Mouse (Mus musculus): ENCODE measurements around the gene 4931406P16Rik. TPM values are rescaled to one million over a fixed set of nuclear protein-coding genes. Genes with fewer than 3 reads are reported as not detected.
A peak's percentile ranks its signal among the peaks of the same experiment; 100 is the strongest.
"Not testable (repeated sequence)": the region's sequence is repeated elsewhere in the genome, so short reads cannot be mapped to it uniquely, and the experiment has no call there.

4931406P16Rik gene
- polyA plus RNA-seq, 1 experiment from 2014 or later: 37.2 TPM

DNA sequence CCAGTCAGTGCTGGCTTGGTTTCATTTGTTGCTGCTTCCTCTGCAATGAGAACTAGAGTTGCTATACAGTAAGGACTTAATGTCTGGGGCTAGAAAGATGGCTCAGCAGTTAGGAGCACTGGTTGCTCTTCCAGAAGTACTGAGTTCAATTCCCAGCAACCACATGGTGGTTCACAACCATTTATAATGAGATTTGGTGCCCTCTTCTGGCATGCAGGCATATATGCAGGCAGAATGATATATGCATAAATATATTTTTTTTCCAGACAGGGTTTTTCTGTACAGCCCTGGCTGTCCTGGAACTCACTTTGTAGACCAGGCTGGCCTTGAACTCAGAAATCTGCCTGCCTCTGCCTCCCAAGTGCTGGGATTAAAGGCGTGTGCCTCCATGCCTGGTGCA, 23.2 kb upstream of the 4931406P16Rik start:
- not testable (repeated sequence) for H3K27ac ChIP-seq; H3K4me1 ChIP-seq; H3K4me2 ChIP-seq (replicated peaks); H3K9me3 ChIP-seq; ATAC-seq (ENCODE audit: low FRiP score, low read depth); H3K4me3 ChIP-seq; H3K9ac ChIP-seq; H3K27me3 ChIP-seq (replicated peaks)
- H3K36me3 ChIP-seq: peaks cover 15% of the 10 kb centered on the region
- 91% methylated on average over 1 of the region's 1 CpGs for WGBS

DNA sequence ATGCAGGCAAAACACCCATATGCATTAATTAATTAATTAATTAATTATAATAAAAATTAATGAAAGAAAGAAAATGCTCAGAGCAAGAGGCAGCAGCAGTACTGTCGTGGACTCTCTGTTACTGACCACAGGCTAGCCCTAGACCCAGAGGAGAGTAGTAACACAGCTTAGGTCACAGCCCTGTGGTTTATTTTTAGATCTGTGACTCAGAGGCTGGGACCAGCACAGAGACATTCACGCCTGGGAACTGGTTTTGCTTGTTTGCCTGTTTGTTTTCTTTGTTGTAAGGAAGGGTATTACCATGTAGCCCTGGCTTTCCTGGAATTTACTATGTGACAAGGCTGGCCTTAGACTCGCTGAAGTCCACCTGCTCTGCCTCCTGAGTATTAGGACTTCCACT, 14.1 kb upstream of the 4931406P16Rik start:
- ATAC-seq (ENCODE audit: low FRiP score, low read depth): no peak
- no peak overlapping the region for H3K4me3 ChIP-seq
- H3K36me3 ChIP-seq: no peaks in the 10 kb centered on the region
- no peaks in the 10 kb centered on the region for H3K27me3 ChIP-seq (replicated peaks)
- no peak overlapping the region for H3K27ac ChIP-seq
- no peaks in the 10 kb centered on the region for H3K4me1 ChIP-seq
- no peak overlapping the region for H3K4me2 ChIP-seq (replicated peaks)
- WGBS: 62% methylated on average over 3 of the region's 3 CpGs
- peaks cover 8% of the 10 kb centered on the region for H3K9me3 ChIP-seq
- no peak overlapping the region for H3K9ac ChIP-seq

DNA sequence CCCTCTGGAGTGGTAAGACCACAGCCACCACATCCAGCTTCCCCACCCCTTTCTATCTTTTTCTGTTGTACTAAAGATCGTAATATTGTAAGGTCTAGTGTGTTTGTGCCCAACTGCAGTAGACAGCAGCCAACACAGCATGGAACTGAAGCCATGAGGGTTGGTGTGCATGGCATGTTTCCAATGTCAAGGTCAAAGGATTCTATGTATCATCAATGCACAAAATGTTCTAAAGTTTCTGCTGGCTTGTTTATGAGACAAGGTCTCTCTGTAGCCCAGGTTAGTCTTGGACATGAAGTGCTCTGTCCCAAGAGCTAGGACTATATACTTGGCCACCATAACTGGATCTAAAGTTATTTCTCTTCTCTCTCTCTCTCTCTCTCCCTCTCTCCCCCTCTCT, 11.5 kb upstream of the 4931406P16Rik start:
- Histone ChIP-seq H3K9me3 (peaks cover 8% of the 10 kb centered on the region), H3K4me3 (no peak overlapping the region), H3K36me3 (no peaks in the 10 kb centered on the region), H3K27ac (no peak overlapping the region), H3K9ac (no peak overlapping the region), H3K4me2 (replicated peaks) (no peak overlapping the region), H3K27me3 (replicated peaks) (no peaks in the 10 kb centered on the region), H3K4me1 (peaks cover 4% of the 10 kb centered on the region)
- ATAC-seq (ENCODE audit: low FRiP score, low read depth): no peak
- 94% methylated on average over 1 of the region's 1 CpGs for WGBS

DNA sequence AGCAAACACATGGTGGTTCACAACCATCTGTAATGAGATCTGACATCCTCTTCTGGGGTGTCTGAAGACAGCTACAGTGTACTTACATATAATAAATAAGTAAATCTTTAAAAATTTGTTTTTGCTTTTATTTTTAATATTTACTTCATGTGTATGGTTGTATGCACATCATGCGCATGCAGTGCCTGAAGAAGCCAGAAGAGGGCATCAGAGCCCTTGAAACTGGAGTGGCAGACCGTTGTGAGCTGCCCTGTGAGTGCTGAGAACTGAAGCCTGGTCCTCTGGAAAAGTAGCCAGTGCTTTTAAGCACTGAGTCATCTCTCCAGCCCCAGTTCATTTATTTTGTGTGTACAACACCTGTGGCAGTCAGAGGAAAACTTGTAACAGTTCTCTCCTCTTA, 10.7 kb upstream of the 4931406P16Rik start:
- Histone ChIP-seq H3K4me3 (no peak overlapping the region), H3K27ac (no peak overlapping the region), H3K27me3 (replicated peaks) (no peaks in the 10 kb centered on the region), H3K36me3 (no peaks in the 10 kb centered on the region), H3K9me3 (peaks cover 8% of the 10 kb centered on the region), H3K4me2 (replicated peaks) (no peak overlapping the region), H3K4me1 (peaks cover 5% of the 10 kb centered on the region), H3K9ac (no peak overlapping the region)
- 90% methylated on average over 2 of the region's 2 CpGs for WGBS
- no peak for ATAC-seq (ENCODE audit: low FRiP score, low read depth)

DNA sequence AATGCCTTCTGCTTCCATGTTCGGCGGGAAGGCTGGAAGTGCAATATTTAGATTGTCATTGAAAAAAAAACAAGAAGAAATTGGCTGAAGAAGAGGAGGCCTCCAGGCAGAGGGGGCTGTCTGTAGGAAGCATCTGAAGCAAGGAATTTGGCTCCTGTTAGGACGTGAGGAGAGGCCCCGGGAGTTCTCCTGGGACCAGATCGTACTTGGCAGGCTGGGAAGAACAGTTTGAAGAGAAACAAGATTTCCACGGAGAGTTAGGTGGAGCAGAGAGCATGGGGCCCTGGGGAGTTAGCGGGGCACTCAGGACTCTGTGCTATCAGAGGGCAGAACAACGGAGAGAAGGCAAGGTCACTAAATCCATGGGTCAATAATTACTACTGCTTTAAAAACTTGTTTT, 10.0 kb upstream of the 4931406P16Rik start:
- Histone ChIP-seq H3K4me1 (peaks cover 5% of the 10 kb centered on the region), H3K27me3 (replicated peaks) (no peaks in the 10 kb centered on the region), H3K9me3 (peaks cover 8% of the 10 kb centered on the region), H3K4me2 (replicated peaks) (no peak overlapping the region), H3K36me3 (no peaks in the 10 kb centered on the region), H3K4me3 (no peak overlapping the region), H3K27ac (no peak overlapping the region), H3K9ac (no peak overlapping the region)
- ATAC-seq (ENCODE audit: low FRiP score, low read depth): no peak
- whole genome bisulfite sequencing: 83% methylated on average over 8 of the region's 8 CpGs

DNA sequence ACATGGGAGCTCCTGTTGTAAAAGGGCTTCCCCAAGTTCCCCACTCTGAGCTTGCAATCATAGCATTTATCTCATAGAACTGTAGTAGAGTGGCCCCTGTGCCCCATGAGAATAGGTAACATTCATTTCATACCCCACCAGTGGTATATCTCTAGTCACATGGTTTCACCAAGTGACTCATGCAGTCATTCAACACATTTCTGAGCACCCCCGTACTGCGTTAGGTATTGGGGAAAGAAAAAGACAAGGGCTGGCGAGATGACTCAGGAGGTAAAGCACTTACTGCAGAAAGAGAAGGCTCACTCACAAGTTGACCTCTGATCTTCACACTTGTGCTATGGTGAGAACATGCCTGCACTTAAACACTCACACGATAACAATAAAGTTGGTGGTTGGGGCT, 8.6 kb upstream of the 4931406P16Rik start:
- no peaks in the 10 kb centered on the region for H3K27me3 ChIP-seq (replicated peaks)
- no peak overlapping the region for H3K27ac ChIP-seq
- H3K4me2 ChIP-seq (replicated peaks): no peak overlapping the region
- H3K9ac ChIP-seq: no peak overlapping the region
- H3K4me1 ChIP-seq: peaks cover 5% of the 10 kb centered on the region
- H3K9me3 ChIP-seq: peaks cover 8% of the 10 kb centered on the region
- no peak overlapping the region for H3K4me3 ChIP-seq
- 94% methylated on average over 4 of the region's 4 CpGs for WGBS
- no peaks in the 10 kb centered on the region for H3K36me3 ChIP-seq
- ATAC-seq (ENCODE audit: low FRiP score, low read depth): no peak

DNA sequence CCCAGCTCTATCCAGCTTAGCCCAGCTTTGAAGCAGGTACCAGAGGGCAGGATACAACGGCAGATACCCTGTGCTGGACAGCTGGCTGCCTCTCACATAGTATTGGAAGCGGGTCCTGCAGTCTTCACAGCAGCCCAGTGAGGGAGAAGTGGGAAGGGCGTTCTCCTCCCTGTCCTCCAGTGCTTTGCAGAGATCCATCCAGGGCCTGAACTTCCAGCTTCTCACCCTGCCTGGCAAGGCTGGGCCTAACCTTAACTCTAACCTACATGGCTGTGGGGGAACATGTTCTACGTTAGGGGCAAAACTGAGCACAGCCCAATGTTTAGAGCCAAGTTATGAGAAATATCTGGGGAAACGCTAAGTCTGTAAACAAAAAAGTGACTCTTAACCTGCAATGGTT, 7.8 kb upstream of the 4931406P16Rik start:
- 79% methylated on average over 5 of the region's 5 CpGs for WGBS
- H3K27ac ChIP-seq: no peak overlapping the region

DNA sequence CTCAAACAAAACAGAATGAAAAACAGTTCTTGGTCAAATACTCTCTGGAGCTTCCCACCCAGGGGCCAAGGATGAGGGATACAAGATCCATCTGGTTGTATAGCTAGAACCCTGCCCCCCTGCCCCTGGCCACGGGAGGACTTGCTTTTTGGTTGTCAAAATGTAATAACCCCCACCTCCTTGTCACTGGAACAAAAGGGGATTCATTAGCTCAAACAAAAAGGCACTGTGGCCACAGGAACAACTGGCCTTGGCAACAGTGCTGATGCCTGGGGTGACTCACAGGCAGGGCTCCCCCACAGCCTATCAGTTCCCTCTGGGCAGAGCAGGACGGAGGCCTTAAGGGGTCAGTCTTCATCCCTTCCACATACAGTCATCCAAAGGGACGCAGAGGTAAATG, 6.6 kb upstream of the 4931406P16Rik start:
- no peak for ATAC-seq (ENCODE audit: low FRiP score, low read depth)
- H3K4me2 ChIP-seq (replicated peaks): no peak overlapping the region
- no peaks in the 10 kb centered on the region for H3K36me3 ChIP-seq
- no peak overlapping the region for H3K4me3 ChIP-seq
- no peaks in the 10 kb centered on the region for H3K27me3 ChIP-seq (replicated peaks)
- no peak overlapping the region for H3K27ac ChIP-seq
- WGBS: 32% methylated on average over 3 of the region's 3 CpGs
- no peak overlapping the region for H3K9ac ChIP-seq
- peaks cover 8% of the 10 kb centered on the region for H3K9me3 ChIP-seq
- H3K4me1 ChIP-seq: peaks cover 5% of the 10 kb centered on the region

More for the DNA sequence above, 7.8 kb upstream of the 4931406P16Rik start:
- Histone ChIP-seq H3K9me3 (peaks cover 8% of the 10 kb centered on the region), H3K4me1 (peaks cover 5% of the 10 kb centered on the region), H3K27me3 (replicated peaks) (no peaks in the 10 kb centered on the region), H3K4me2 (replicated peaks) (no peak overlapping the region), H3K4me3 (no peak overlapping the region), H3K36me3 (no peaks in the 10 kb centered on the region), H3K9ac (no peak overlapping the region)
- no peak for ATAC-seq (ENCODE audit: low FRiP score, low read depth)

DNA sequence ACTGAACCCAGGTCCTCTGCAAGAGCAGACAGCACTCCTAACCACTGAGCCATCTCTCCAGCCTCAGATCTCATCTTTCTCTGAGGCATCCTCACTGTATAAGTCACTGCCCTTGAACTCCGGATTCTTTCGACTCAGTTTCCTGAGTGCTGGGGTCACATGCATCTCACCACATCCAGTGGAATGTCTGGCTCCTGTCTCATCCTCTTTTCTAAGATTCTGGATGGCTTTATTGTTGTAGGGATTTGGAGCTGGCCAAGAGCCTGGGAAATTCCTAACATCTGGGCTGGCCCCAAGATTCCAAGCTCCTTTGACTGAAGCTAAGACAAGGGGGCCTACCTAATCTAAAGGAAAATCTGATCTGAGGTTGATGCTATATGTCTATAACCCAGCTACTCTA, 5.8 kb upstream of the 4931406P16Rik start:
- peaks cover 1% of the 10 kb centered on the region for H3K9me3 ChIP-seq
- no peak overlapping the region for H3K4me2 ChIP-seq (replicated peaks)
- H3K27ac ChIP-seq: no peak overlapping the region
- H3K9ac ChIP-seq: no peak overlapping the region
- H3K4me3 ChIP-seq: no peak overlapping the region
- H3K36me3 ChIP-seq: no peaks in the 10 kb centered on the region
- no peaks in the 10 kb centered on the region for H3K27me3 ChIP-seq (replicated peaks)
- no peak for ATAC-seq (ENCODE audit: low FRiP score, low read depth)
- peaks cover 5% of the 10 kb centered on the region for H3K4me1 ChIP-seq
- 98% methylated on average over 2 of the region's 2 CpGs for WGBS

DNA sequence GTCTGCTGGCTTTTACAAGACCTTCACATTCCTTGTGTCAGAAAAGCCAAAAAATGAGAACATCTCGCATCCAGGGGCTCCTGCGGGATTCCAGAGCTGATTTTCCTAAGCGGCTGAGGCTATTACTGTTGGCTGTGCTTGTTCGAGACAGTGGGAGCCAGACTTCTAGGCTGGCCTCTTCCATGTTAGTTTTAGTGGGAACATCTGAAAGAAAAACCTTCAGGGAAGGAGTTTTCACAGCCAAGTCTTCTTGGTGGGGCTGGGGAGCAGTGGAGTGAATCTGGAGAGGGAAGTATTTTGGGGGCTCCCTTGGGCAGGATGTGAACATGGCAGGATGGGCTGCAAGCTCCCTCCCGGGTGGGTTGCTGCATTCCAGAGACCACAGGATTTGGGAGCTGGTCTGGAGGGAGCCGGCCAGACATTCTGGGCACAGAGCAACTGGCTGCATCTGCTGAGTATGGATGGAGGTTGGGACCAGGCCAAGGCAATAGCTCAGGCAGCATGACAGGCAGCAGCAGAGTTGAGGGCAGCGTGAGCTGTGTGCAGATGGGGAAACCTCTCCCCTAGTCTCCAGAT, 4.6 kb upstream of the 4931406P16Rik start:
- H3K9ac ChIP-seq: no peak overlapping the region
- no peaks in the 10 kb centered on the region for H3K9me3 ChIP-seq
- ATAC-seq (ENCODE audit: low FRiP score, low read depth): no peak
- 64% methylated on average over 7 of the region's 7 CpGs for WGBS
- H3K4me2 ChIP-seq (replicated peaks): no peak overlapping the region
- no peak overlapping the region for H3K4me3 ChIP-seq
- H3K4me1 ChIP-seq: peaks cover 5% of the 10 kb centered on the region
- no peak overlapping the region for H3K27ac ChIP-seq
- no peaks in the 10 kb centered on the region for H3K36me3 ChIP-seq
- no peaks in the 10 kb centered on the region for H3K27me3 ChIP-seq (replicated peaks)

DNA sequence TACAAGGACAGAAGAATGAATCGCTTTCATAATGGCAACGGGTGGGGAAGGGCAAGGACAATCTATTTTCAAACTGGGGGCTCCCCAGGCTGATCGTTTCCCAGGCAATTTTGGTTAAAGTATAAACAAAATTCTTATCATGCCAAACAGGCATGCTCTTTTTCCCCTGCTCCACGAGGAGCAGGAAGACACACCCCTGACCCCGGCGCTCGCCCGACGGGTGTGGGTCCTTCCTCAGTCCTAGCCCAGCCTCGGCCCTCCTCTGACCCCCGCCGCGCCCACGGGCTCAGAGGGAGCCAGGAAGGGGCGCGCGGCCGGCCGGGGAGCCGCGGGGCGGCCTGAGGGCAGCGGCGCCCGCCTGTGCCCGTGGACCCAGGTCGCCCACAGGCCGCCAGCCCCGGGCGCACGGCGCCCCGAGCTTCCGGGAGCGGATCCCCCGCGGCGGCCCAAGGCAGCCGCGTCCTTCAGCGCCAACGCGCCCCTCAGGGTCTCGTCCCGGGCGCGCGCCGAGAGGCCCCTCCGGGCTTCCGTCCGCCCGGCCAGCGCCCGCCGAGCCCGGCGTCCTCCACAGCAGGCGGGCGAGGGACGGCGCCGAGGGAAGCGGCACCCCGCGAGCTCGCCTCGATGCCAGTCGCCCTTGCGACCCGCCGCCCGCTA, 437 bp downstream of the 4931406P16Rik start:
- ATAC-seq (ENCODE audit: low FRiP score, low read depth): peak; percentile 89
- H3K27ac ChIP-seq: peak overlapping the region; percentile 69
- H3K27me3 ChIP-seq (replicated peaks): no peaks in the 10 kb centered on the region
- H3K9me3 ChIP-seq: no peaks in the 10 kb centered on the region
- no peaks in the 10 kb centered on the region for H3K36me3 ChIP-seq
- peaks cover 6% of the 10 kb centered on the region; the same call in 1 of the 2 replicates for H3K4me1 ChIP-seq
- H3K4me2 ChIP-seq (replicated peaks): peak overlapping the region; percentile 82
- peak overlapping the region; percentile 91 for H3K4me3 ChIP-seq
- H3K9ac ChIP-seq: peak overlapping the region; percentile 98
- WGBS: under 1% methylated on average over 71 of the region's 73 CpGs

DNA sequence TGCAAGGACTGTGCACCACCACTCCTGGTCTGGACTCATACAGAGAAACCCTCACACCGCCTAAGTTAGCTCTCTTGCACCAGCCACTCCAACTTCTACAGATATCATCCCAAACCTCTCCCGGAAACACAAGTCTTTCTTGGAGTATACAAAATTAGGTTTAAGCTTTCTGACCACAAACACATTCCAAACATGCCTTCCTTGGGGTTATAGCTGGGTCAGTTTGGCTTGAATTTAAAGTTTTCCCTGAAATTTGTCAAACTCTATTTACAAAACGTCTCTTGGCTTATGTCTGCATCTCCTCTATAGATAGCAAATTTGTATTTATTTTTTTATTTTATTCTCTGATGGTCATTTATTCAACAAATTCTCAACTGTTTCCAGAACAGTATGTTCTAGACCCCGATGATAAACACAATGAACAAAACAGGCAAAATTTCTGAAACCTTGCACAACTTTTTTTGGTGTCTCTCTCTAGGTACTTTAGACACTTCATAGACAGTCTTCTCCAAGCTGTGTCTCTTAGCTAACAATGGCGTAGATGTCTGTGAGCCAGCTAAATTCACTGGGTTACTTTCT, 4.1 kb downstream of the 4931406P16Rik start:
- 90% methylated on average over 5 of the region's 5 CpGs for WGBS
- H3K36me3 ChIP-seq: no peaks in the 10 kb centered on the region
- H3K4me1 ChIP-seq: peaks cover 6% of the 10 kb centered on the region; the same call in 1 of the 2 replicates
- no peaks in the 10 kb centered on the region for H3K9me3 ChIP-seq
- H3K4me2 ChIP-seq (replicated peaks): no peak overlapping the region
- no peaks in the 10 kb centered on the region for H3K27me3 ChIP-seq (replicated peaks)
- ATAC-seq (ENCODE audit: low FRiP score, low read depth): no peak
- no peak overlapping the region for H3K9ac ChIP-seq
- H3K4me3 ChIP-seq: no peak overlapping the region
- H3K27ac ChIP-seq: no peak overlapping the region

DNA sequence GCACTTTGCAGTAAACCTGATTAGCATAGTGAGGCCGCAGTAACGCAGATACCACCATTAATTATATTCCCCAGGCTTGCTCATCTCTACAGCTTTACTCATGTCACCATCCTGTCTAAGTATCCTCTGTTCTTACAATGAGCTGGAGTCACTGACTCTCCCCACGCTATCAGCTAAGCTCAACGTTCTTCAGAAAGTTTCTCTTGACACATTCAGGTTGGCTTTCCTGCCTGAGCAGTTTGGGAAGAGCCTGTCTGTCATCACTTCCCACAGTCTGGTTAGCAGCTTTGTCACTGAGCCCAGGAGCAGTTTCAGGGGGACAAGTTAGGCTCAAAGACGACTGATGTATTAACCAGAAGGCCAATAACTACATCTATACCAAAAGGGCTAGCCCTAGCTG, 4.8 kb downstream of the 4931406P16Rik start:
- H3K27ac ChIP-seq: no peak overlapping the region
- no peaks in the 10 kb centered on the region for H3K27me3 ChIP-seq (replicated peaks)
- ATAC-seq (ENCODE audit: low FRiP score, low read depth): no peak
- no peaks in the 10 kb centered on the region for H3K9me3 ChIP-seq
- peaks cover 6% of the 10 kb centered on the region; the same call in 1 of the 2 replicates for H3K4me1 ChIP-seq
- H3K9ac ChIP-seq: no peak overlapping the region
- H3K4me2 ChIP-seq (replicated peaks): no peak overlapping the region
- no peak overlapping the region for H3K4me3 ChIP-seq
- H3K36me3 ChIP-seq: no peaks in the 10 kb centered on the region
- WGBS: 84% methylated on average over 5 of the region's 5 CpGs

Measured in neural tube, embryonic 12.5 days (tissue).